ENCODE assay signal across 12 mouse cellular contexts in genomic region chr6:31602489-31602888, GRCm38 (mm10). TPM values are rescaled to one million over a fixed set of nuclear protein-coding genes. Genes with fewer than 3 reads are reported as not detected.
"Had no signal": no experiment of that assay in that cellular context is flagged by ENCODE, and none has a peak within 500 bp of the region (broad histone marks: within the 10 kb centered on the region; RNA-seq: fewer than 3 reads in every experiment).

No protein-coding gene starts in this region.

- H3K9me3 ChIP-seq: limb, embryonic 12.5 days; midbrain, embryonic 15.5 days had no signal

- H3K36me3 ChIP-seq: limb, embryonic 12.5 days; midbrain, embryonic 15.5 days had no signal

- H3K27ac ChIP-seq: limb, embryonic 12.5 days; macrophage; midbrain, embryonic 15.5 days had no signal

- DNase-seq: kidney, adult 8-10 months; kidney, postnatal 36 days; layer of hippocampus, adult 9-11 months; layer of hippocampus, postnatal 36 days; right cerebral cortex, postnatal 14 days; thymus, postnatal 36 days had no signal

- H3K27me3 ChIP-seq: limb, embryonic 12.5 days; midbrain, embryonic 15.5 days had no signal

- H3K9ac ChIP-seq: limb, embryonic 12.5 days; midbrain, embryonic 15.5 days had no signal

- H3K4me3 ChIP-seq: limb, embryonic 12.5 days; midbrain, embryonic 15.5 days had no signal

- H3K4me2 ChIP-seq: limb, embryonic 12.5 days; midbrain, embryonic 15.5 days had no signal

- ATAC-seq: inflammation-experienced regulatory T-cells, adult 6 months; intestine, postnatal 0 days; lung, postnatal 0 days; midbrain, embryonic 15.5 days had no signal

RNA-seq across cellular contexts. Expression of gene Podxl, which starts 38.7 kb away (rescaled TPM):
- polyA plus RNA-seq: macrophage had no signal
